Mouse (Mus musculus): ENCODE results near the gene Ppa2. TPM values are rescaled to one million over a fixed set of nuclear protein-coding genes. Genes with fewer than 3 reads are reported as not detected.
A peak's percentile ranks its signal among the peaks of the same experiment; 100 is the strongest.

Ppa2 gene
- 28.4 and 34.0 TPM in 2 replicates for polyA plus RNA-seq (2012; ENCODE audit: insufficient read depth, insufficient read length, missing spikeins)

DNA sequence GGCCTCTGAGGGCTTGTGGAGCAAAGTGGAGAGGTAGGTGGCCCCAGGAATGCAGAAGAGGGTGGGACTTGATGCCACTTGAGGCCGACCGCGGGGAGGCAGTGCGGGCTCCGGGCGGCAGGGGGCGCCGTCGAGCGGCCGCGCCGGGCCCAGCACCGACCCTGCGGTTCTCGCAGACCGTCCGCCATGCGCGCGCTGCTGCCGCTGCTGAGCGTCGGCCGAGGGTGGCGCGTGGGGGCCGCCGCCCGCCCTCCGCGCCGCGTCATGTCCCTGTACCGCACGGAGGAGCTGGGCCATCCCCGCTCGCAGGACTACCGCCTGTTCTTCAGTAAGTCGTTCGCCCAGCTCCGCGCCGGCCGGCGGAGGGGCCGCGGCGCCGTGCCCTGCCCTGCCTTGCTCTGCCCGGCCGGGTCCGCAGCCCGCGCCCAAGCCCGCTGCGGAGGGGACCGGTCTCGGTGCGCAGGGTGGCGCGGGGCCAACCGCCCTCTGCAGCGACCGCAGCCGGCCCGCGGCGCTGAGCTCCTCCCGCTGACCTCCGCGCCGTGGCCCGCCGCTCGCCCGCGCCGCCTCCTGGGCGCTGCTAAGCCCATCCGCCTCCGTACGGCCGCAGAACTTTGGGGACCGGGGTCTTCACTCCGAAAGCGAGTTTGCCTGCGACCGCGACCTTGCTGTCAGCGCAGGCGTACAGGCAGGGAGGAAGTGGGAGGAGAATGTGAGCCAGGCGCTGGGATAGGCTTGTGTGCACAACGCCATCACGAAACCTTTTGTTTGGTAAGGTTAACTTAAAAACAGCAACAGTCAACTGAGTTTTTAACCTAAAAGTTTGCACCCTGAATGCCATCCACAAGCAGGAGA is at the start of gene Ppa2:
Gene Ppa2, plus strand, starts transcription at position 157 of the 855 bp plus-strand sequence.
- H3K4me1 ChIP-seq (ENCODE audit: control insufficient read depth, insufficient read depth, low read length) = 0 out of 2 replicates have a peak, but pooled peaks cover 2% of the 10 kb centered on the region
- H3K4me3 ChIP-seq (ENCODE audit: insufficient read depth, low read length) = peak within 1 kb of the TSS; percentile 95
- TF ChIP-seq POLR2A (IDR thresholded peaks at IDR 0.05; ENCODE audit: borderline replicate concordance, low read depth, low read length) (no peak), CTCF (IDR thresholded peaks at IDR 0.05; ENCODE audit: low read depth, low read length) (peak; percentile 70)
- peak within 1 kb of the TSS; percentile 79 for H3K27ac ChIP-seq (ENCODE audit: insufficient read depth, low read depth, low read length)

DNA sequence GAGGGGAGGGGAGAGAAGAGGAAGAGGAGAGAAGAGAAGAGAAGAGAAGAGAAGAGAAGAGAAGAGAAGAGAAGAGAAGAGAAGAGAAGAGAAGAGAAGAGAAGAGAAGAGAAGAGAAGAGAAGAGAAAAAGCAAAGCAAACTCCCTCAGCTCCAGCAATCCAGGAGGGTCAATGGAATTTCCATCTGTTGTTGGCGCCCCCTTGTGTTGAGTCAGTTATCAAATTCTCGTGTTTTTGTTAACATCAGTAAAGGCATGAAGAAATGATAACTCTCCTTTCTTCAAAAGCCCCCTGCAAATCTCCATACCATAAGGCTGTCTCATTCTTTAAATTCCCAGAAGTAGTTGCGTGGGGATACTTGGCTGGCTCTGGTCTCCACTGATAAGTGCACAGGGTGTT is 38.0 kb upstream of the Ppa2 start:
- Histone ChIP-seq H3K4me3 (ENCODE audit: insufficient read depth, low read length) (no peak overlapping the region), H3K4me1 (ENCODE audit: control insufficient read depth, insufficient read depth, low read length) (no peaks in the 10 kb centered on the region), H3K27ac (ENCODE audit: insufficient read depth, low read depth, low read length) (no peak overlapping the region)
- no peak for TF ChIP-seq CTCF (IDR thresholded peaks at IDR 0.05; ENCODE audit: low read depth, low read length)
- no peak for TF ChIP-seq POLR2A (IDR thresholded peaks at IDR 0.05; ENCODE audit: borderline replicate concordance, low read depth, low read length)

DNA sequence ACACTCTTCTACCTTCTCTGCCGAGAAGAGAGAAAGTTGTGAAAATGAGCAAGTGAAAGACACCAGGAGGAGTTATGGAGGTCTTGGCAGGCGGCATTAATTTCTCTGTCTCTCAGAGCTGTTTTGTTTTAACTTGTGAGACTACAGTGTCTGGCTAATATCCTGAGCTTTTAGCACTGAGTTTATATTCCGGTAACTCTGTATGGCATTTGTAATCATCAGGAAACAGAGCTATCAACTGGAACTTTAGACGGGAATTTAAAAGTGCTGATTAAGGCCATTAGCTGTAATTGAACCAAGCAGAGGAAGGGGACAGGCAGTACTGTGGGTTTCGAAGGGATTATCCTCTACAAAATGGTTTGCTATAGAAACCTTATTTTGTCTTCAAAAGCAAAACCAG is 25.3 kb upstream of the Ppa2 start:
- H3K27ac ChIP-seq (ENCODE audit: insufficient read depth, low read depth, low read length) = no peak overlapping the region
- TF ChIP-seq POLR2A (IDR thresholded peaks at IDR 0.05; ENCODE audit: borderline replicate concordance, low read depth, low read length) = no peak
- TF ChIP-seq CTCF (IDR thresholded peaks at IDR 0.05; ENCODE audit: low read depth, low read length) = no peak
- H3K4me3 ChIP-seq (ENCODE audit: insufficient read depth, low read length) = no peak overlapping the region
- H3K4me1 ChIP-seq (ENCODE audit: control insufficient read depth, insufficient read depth, low read length) = no peaks in the 10 kb centered on the region

- H3K4me1 ChIP-seq (ENCODE audit: control insufficient read depth, insufficient read depth, low read length) = no peaks in the 10 kb centered on the region
- no peak for TF ChIP-seq POLR2A (IDR thresholded peaks at IDR 0.05; ENCODE audit: borderline replicate concordance, low read depth, low read length)
- TF ChIP-seq CTCF (IDR thresholded peaks at IDR 0.05; ENCODE audit: low read depth, low read length) = no peak
- H3K27ac ChIP-seq (ENCODE audit: insufficient read depth, low read depth, low read length) = no peak overlapping the region
- H3K4me3 ChIP-seq (ENCODE audit: insufficient read depth, low read length) = no peak overlapping the region
Observed at GRCm38 (mm10) chr3:133288795-133289194, 21.1 kb upstream of the Ppa2 start.

DNA sequence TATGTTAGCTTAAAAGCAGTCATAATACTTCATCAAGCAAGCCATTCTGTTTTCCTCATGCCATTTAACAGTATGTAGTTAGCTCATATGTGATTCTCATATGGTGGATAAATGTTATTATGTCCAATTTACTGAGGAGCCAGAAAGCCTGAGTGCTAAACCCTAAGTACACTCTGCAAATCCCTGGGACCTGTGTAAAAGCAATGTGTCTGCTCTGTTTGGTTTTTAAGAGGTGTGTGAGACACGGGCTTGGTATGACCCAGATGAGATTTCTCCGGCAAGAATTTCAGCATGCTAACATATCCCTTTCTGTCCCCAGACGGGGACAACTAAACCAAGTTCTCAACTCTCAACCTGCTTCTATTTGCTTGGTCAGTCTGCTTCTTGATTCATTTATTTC is 5.6 kb upstream of the Ppa2 start:
- H3K4me1 ChIP-seq (ENCODE audit: control insufficient read depth, insufficient read depth, low read length) = no peaks in the 10 kb centered on the region
- no peak for TF ChIP-seq POLR2A (IDR thresholded peaks at IDR 0.05; ENCODE audit: borderline replicate concordance, low read depth, low read length)
- no peak for TF ChIP-seq CTCF (IDR thresholded peaks at IDR 0.05; ENCODE audit: low read depth, low read length)
- no peak overlapping the region for H3K4me3 ChIP-seq (ENCODE audit: insufficient read depth, low read length)
- H3K27ac ChIP-seq (ENCODE audit: insufficient read depth, low read depth, low read length) = no peak overlapping the region

GRCm38 (mm10) chr3:133308361-133308760 is 1.5 kb upstream of the Ppa2 start:
- TF ChIP-seq POLR2A (IDR thresholded peaks at IDR 0.05; ENCODE audit: borderline replicate concordance, low read depth, low read length) (no peak), CTCF (IDR thresholded peaks at IDR 0.05; ENCODE audit: low read depth, low read length) (no peak)
- Histone ChIP-seq H3K27ac (ENCODE audit: insufficient read depth, low read depth, low read length) (no peak overlapping the region), H3K4me3 (ENCODE audit: insufficient read depth, low read length) (no peak overlapping the region), H3K4me1 (ENCODE audit: control insufficient read depth, insufficient read depth, low read length) (0 out of 2 replicates have a peak, but pooled peaks cover 2% of the 10 kb centered on the region)

DNA sequence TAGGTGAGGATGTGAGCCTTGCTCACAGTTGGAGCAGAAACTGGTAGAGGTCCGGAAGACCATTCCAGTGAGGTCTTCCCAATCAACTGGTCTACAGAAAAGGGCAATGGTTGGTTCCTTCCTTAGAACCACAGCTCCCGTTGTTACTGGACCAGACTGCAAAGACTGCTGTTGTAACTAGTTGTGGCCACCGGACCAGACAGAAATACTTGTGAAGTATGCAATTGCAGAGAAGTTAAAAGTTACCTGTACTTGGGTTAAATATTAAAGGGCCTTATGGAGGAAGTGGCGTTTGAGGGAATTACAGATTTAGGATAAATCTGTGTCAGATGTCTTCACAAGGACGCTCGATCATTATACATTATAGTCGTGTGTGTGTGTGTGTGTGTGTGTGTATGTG is 551 bp upstream of the Ppa2 start:
- no peak overlapping the region for H3K27ac ChIP-seq (ENCODE audit: insufficient read depth, low read depth, low read length)
- H3K4me1 ChIP-seq (ENCODE audit: control insufficient read depth, insufficient read depth, low read length) = 0 out of 2 replicates have a peak, but pooled peaks cover 2% of the 10 kb centered on the region
- 0 out of 2 replicates have a peak overlapping the region, but pooled peaks have one; percentile 95 for H3K4me3 ChIP-seq (ENCODE audit: insufficient read depth, low read length)
- TF ChIP-seq POLR2A (IDR thresholded peaks at IDR 0.05; ENCODE audit: borderline replicate concordance, low read depth, low read length) (no peak), CTCF (IDR thresholded peaks at IDR 0.05; ENCODE audit: low read depth, low read length) (no peak)

DNA sequence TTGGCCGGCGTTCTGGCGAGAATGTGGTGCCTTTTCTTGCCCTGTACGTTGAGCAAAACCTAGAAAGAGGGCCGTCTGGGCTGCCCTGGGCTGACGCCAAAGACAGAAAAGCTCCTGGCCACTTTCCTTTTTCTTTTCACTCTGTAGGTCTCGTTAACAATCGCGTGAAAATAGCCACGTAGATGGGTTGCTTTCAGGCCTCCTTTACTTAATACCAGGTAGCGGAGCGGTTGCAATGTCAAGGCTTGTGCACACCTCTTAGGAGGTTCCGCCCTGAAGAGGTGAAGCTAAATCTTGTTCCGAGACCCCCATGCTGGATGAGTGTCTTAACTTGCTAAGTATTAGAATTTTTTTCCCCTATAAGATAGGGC is 884 bp downstream of the Ppa2 start:
- TF ChIP-seq POLR2A (IDR thresholded peaks at IDR 0.05; ENCODE audit: borderline replicate concordance, low read depth, low read length) = no peak
- TF ChIP-seq CTCF (IDR thresholded peaks at IDR 0.05; ENCODE audit: low read depth, low read length) = no peak
- Histone ChIP-seq H3K4me3 (ENCODE audit: insufficient read depth, low read length) (peak overlapping the region; percentile 95), H3K27ac (ENCODE audit: insufficient read depth, low read depth, low read length) (peak overlapping the region; percentile 79), H3K4me1 (ENCODE audit: control insufficient read depth, insufficient read depth, low read length) (0 out of 2 replicates have a peak, but pooled peaks cover 2% of the 10 kb centered on the region)

DNA sequence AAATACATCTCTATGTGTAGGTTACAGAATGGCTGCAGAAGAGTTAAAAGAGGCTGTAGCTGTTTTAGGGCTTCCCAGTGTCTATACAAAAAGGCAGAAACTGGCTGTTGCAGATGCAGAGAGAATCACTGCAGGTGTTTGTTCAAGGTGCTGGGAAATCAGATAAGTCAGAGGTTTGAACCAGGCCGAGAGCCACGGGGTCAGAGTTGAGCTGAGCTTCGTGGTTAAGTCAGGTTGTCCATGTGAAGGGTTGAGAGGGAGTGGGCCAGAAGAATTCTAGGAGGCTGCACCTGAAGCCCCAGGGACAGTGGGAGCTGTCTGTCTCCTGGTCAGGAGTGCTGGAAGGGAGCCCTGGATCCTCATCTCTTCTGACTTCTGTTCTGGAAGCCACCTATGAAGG is 2.4 kb downstream of the Ppa2 start:
- Histone ChIP-seq H3K4me3 (ENCODE audit: insufficient read depth, low read length) (no peak overlapping the region), H3K4me1 (ENCODE audit: control insufficient read depth, insufficient read depth, low read length) (0 out of 2 replicates have a peak, but pooled peaks cover 2% of the 10 kb centered on the region), H3K27ac (ENCODE audit: insufficient read depth, low read depth, low read length) (no peak overlapping the region)
- TF ChIP-seq CTCF (IDR thresholded peaks at IDR 0.05; ENCODE audit: low read depth, low read length) = no peak
- TF ChIP-seq POLR2A (IDR thresholded peaks at IDR 0.05; ENCODE audit: borderline replicate concordance, low read depth, low read length) = no peak

GRCm38 (mm10) chr3:133312850-133313249 is 2.9 kb downstream of the Ppa2 start:
- TF ChIP-seq POLR2A (IDR thresholded peaks at IDR 0.05; ENCODE audit: borderline replicate concordance, low read depth, low read length) (no peak), CTCF (IDR thresholded peaks at IDR 0.05; ENCODE audit: low read depth, low read length) (no peak)
- 0 out of 2 replicates have a peak, but pooled peaks cover 2% of the 10 kb centered on the region for H3K4me1 ChIP-seq (ENCODE audit: control insufficient read depth, insufficient read depth, low read length)
- no peak overlapping the region for H3K27ac ChIP-seq (ENCODE audit: insufficient read depth, low read depth, low read length)
- H3K4me3 ChIP-seq (ENCODE audit: insufficient read depth, low read length) = no peak overlapping the region

Measured in bone marrow macrophage, adult 2 months (primary cell).